Mouse (Mus musculus): Measurements from ENCODE around the gene Adarb1. TPM values are rescaled to one million over a fixed set of nuclear protein-coding genes. Genes with fewer than 3 reads are reported as not detected.

Adarb1 gene
- total RNA-seq, 1 experiment, result 6.3 TPM

- Histone ChIP-seq H3K4me3 (ENCODE audit: insufficient read depth in 1 of 2, low read depth in 1 of 2, low read length in 2 of 2, poor library complexity in 1 of 2, severe bottlenecking in 1 of 2) (no peak overlapping the region), H3K4me1 (ENCODE audit: control insufficient read depth in 2 of 2, insufficient read depth in 2 of 2, low read length in 2 of 2, poor library complexity in 1 of 2) (no peaks in the 10 kb centered on the region), H3K36me3 (ENCODE audit: control insufficient read depth, insufficient read depth, low read length, poor library complexity, severe bottlenecking) (no peaks in the 10 kb centered on the region), H3K27ac (ENCODE audit: insufficient read depth, low read depth, low read length, poor library complexity, severe bottlenecking) (no peak overlapping the region), H3K9me3 (ENCODE audit: control insufficient read depth, insufficient read depth, low read depth, low read length) (no peaks in the 10 kb centered on the region), H3K9ac (ENCODE audit: insufficient read depth, low read depth, low read length, poor library complexity, severe bottlenecking) (no peak overlapping the region)
- in situ Hi-C loops (cut with MboI; ENCODE audit: low sequenced_read_pairs in 2 of 2, unreplicated experiment in 2 of 2), result no loop called here
- no peak for DNase-seq (ENCODE audit: low read depth, low spot score)
- no peak for TF ChIP-seq CHD2 (IDR thresholded peaks at IDR 0.05; ENCODE audit: low read depth, low read length)
- TF ChIP-seq ZNF384 (IDR thresholded peaks at IDR 0.05; ENCODE audit: low read depth, low read length), result no peak
- TF ChIP-seq MAFK (IDR thresholded peaks at IDR 0.05; ENCODE audit: insufficient read depth, low read depth, low read length), result no peak
- TF ChIP-seq HCFC1 (IDR thresholded peaks at IDR 0.05; ENCODE audit: borderline replicate concordance, insufficient read depth, low read length), result no peak
- TF ChIP-seq ZC3H11A (IDR thresholded peaks at IDR 0.05; ENCODE audit: borderline replicate concordance, low read depth, low read length), result no peak
These were observed 38.9 kb downstream of the Adarb1 start for GRCm38 (mm10) chr10:77379199-77379598.

DNA sequence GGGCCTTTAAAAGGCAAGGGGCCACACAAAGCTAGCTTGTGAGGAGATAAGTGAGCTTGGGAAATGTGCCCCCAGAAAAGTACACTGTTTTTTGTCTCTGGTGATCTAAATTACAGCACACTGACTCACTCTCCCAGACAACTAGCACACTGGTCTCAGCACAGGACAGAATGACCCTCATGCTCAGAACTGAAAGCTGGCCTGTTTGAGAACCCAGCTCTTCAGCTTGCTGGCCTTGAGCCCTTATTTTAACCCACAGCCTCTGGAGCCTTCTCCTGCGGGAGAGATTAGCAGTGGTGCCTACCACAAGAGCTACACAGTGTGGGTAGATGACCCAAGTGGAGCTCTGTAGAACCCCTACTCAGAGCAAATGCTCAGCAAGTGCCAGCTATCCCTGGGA, 42.0 kb downstream of the Adarb1 start:
- in situ Hi-C loops (cut with MboI; ENCODE audit: low sequenced_read_pairs in 2 of 2, unreplicated experiment in 2 of 2), result no loop called here
- H3K9me3 ChIP-seq (ENCODE audit: control insufficient read depth, insufficient read depth, low read depth, low read length), result no peaks in the 10 kb centered on the region
- TF ChIP-seq CHD2 (IDR thresholded peaks at IDR 0.05; ENCODE audit: low read depth, low read length) (no peak), MAFK (IDR thresholded peaks at IDR 0.05; ENCODE audit: insufficient read depth, low read depth, low read length) (no peak), ZNF384 (IDR thresholded peaks at IDR 0.05; ENCODE audit: low read depth, low read length) (no peak), HCFC1 (IDR thresholded peaks at IDR 0.05; ENCODE audit: borderline replicate concordance, insufficient read depth, low read length) (no peak), ZC3H11A (IDR thresholded peaks at IDR 0.05; ENCODE audit: borderline replicate concordance, low read depth, low read length) (no peak)
- no peaks in the 10 kb centered on the region for H3K4me1 ChIP-seq (ENCODE audit: control insufficient read depth in 2 of 2, insufficient read depth in 2 of 2, low read length in 2 of 2, poor library complexity in 1 of 2)
- H3K36me3 ChIP-seq (ENCODE audit: control insufficient read depth, insufficient read depth, low read length, poor library complexity, severe bottlenecking), result no peaks in the 10 kb centered on the region
- no peak for DNase-seq (ENCODE audit: low read depth, low spot score)
- no peak overlapping the region for H3K4me3 ChIP-seq (ENCODE audit: insufficient read depth in 1 of 2, low read depth in 1 of 2, low read length in 2 of 2, poor library complexity in 1 of 2, severe bottlenecking in 1 of 2)
- no peak overlapping the region for H3K9ac ChIP-seq (ENCODE audit: insufficient read depth, low read depth, low read length, poor library complexity, severe bottlenecking)
- no peak overlapping the region for H3K27ac ChIP-seq (ENCODE audit: insufficient read depth, low read depth, low read length, poor library complexity, severe bottlenecking)

DNA sequence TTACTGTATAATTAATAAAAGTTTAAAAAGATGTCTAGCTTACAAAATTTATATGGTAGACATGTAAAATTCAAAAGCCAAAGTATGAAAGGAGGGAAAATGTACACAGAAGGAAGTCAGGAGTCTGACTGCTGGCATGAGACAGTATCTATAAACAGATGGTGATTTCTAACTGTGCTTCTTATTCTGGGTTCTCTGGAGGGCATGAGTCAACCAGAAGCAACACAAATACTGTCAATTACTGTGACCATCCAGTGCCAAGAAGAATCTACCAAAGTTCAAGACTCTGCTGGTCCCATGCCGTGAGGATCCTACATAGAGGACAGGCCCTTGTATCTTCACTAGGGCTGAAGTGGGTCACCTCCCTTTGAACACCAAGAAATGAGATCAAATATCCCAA, 43.1 kb downstream of the Adarb1 start:
- TF ChIP-seq HCFC1 (IDR thresholded peaks at IDR 0.05; ENCODE audit: borderline replicate concordance, insufficient read depth, low read length), result no peak
- no peak for TF ChIP-seq CHD2 (IDR thresholded peaks at IDR 0.05; ENCODE audit: low read depth, low read length)
- no peak for TF ChIP-seq MAFK (IDR thresholded peaks at IDR 0.05; ENCODE audit: insufficient read depth, low read depth, low read length)
- TF ChIP-seq ZNF384 (IDR thresholded peaks at IDR 0.05; ENCODE audit: low read depth, low read length), result no peak
- TF ChIP-seq ZC3H11A (IDR thresholded peaks at IDR 0.05; ENCODE audit: borderline replicate concordance, low read depth, low read length), result no peak
- no peaks in the 10 kb centered on the region for H3K4me1 ChIP-seq (ENCODE audit: control insufficient read depth in 2 of 2, insufficient read depth in 2 of 2, low read length in 2 of 2, poor library complexity in 1 of 2)
- H3K9me3 ChIP-seq (ENCODE audit: control insufficient read depth, insufficient read depth, low read depth, low read length), result no peaks in the 10 kb centered on the region
- no peaks in the 10 kb centered on the region for H3K36me3 ChIP-seq (ENCODE audit: control insufficient read depth, insufficient read depth, low read length, poor library complexity, severe bottlenecking)
- DNase-seq (ENCODE audit: low read depth, low spot score), result no peak
- H3K9ac ChIP-seq (ENCODE audit: insufficient read depth, low read depth, low read length, poor library complexity, severe bottlenecking), result no peak overlapping the region
- no peak overlapping the region for H3K27ac ChIP-seq (ENCODE audit: insufficient read depth, low read depth, low read length, poor library complexity, severe bottlenecking)
- in situ Hi-C loops (cut with MboI; ENCODE audit: low sequenced_read_pairs in 2 of 2, unreplicated experiment in 2 of 2), result no loop called here
- no peak overlapping the region for H3K4me3 ChIP-seq (ENCODE audit: insufficient read depth in 1 of 2, low read depth in 1 of 2, low read length in 2 of 2, poor library complexity in 1 of 2, severe bottlenecking in 1 of 2)

DNA sequence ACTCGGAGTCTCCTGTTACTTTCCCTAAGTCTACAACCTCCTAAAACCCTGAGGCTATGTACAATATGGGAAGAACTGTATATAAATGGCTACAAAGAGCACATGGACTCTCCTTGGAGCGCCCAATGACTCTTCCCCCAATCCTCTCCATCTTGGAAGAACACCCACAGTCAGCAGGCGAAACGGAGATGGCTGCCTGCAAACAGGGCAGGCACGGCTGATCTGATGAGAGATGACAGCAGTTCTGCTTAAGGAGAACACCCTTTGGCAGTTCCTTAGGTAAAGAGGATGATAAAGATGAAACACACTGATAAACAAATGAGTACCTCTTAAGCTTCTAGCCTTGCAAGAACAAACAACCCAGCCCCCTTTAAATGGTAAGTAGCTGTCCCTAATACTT, 43.7 kb downstream of the Adarb1 start:
- H3K27ac ChIP-seq (ENCODE audit: insufficient read depth, low read depth, low read length, poor library complexity, severe bottlenecking), result no peak overlapping the region
- H3K4me1 ChIP-seq (ENCODE audit: control insufficient read depth in 2 of 2, insufficient read depth in 2 of 2, low read length in 2 of 2, poor library complexity in 1 of 2), result no peaks in the 10 kb centered on the region
- no peak overlapping the region for H3K4me3 ChIP-seq (ENCODE audit: insufficient read depth in 1 of 2, low read depth in 1 of 2, low read length in 2 of 2, poor library complexity in 1 of 2, severe bottlenecking in 1 of 2)
- no peak overlapping the region for H3K9ac ChIP-seq (ENCODE audit: insufficient read depth, low read depth, low read length, poor library complexity, severe bottlenecking)
- no peak for TF ChIP-seq HCFC1 (IDR thresholded peaks at IDR 0.05; ENCODE audit: borderline replicate concordance, insufficient read depth, low read length)
- in situ Hi-C loops (cut with MboI; ENCODE audit: low sequenced_read_pairs in 2 of 2, unreplicated experiment in 2 of 2), result no loop called here
- no peaks in the 10 kb centered on the region for H3K36me3 ChIP-seq (ENCODE audit: control insufficient read depth, insufficient read depth, low read length, poor library complexity, severe bottlenecking)
- H3K9me3 ChIP-seq (ENCODE audit: control insufficient read depth, insufficient read depth, low read depth, low read length), result no peaks in the 10 kb centered on the region
- DNase-seq (ENCODE audit: low read depth, low spot score), result no peak

GRCm38 (mm10) chr10:77370129-77370528, 47.9 kb downstream of the Adarb1 start:
- Histone ChIP-seq H3K9ac (ENCODE audit: insufficient read depth, low read depth, low read length, poor library complexity, severe bottlenecking) (no peak overlapping the region), H3K4me3 (ENCODE audit: insufficient read depth in 1 of 2, low read depth in 1 of 2, low read length in 2 of 2, poor library complexity in 1 of 2, severe bottlenecking in 1 of 2) (no peak overlapping the region), H3K36me3 (ENCODE audit: control insufficient read depth, insufficient read depth, low read length, poor library complexity, severe bottlenecking) (no peaks in the 10 kb centered on the region), H3K27ac (ENCODE audit: insufficient read depth, low read depth, low read length, poor library complexity, severe bottlenecking) (no peak overlapping the region), H3K4me1 (ENCODE audit: control insufficient read depth in 2 of 2, insufficient read depth in 2 of 2, low read length in 2 of 2, poor library complexity in 1 of 2) (no peaks in the 10 kb centered on the region), H3K9me3 (ENCODE audit: control insufficient read depth, insufficient read depth, low read depth, low read length) (no peaks in the 10 kb centered on the region)
- in situ Hi-C loops (cut with MboI; ENCODE audit: low sequenced_read_pairs in 2 of 2, unreplicated experiment in 2 of 2), result no loop called here
- TF ChIP-seq CHD2 (IDR thresholded peaks at IDR 0.05; ENCODE audit: low read depth, low read length) (no peak), ZC3H11A (IDR thresholded peaks at IDR 0.05; ENCODE audit: borderline replicate concordance, low read depth, low read length) (no peak), MAFK (IDR thresholded peaks at IDR 0.05; ENCODE audit: insufficient read depth, low read depth, low read length) (no peak), ZNF384 (IDR thresholded peaks at IDR 0.05; ENCODE audit: low read depth, low read length) (no peak), HCFC1 (IDR thresholded peaks at IDR 0.05; ENCODE audit: borderline replicate concordance, insufficient read depth, low read length) (no peak)
- no peak for DNase-seq (ENCODE audit: low read depth, low spot score)

All from ES-E14 (cell line).